Mouse (Mus musculus): ENCODE data around the gene Muc13.

GRCm38 (mm10) chr16:33776766-33777529 lies 16.9 kb upstream of the Muc13 start:
- TF ChIP-seq POLR2A (IDR thresholded peaks at IDR 0.05; ENCODE audit: borderline replicate concordance, extremely low read depth, insufficient read depth, insufficient read length, poor library complexity, severe bottlenecking) (no peak), CTCF (IDR thresholded peaks at IDR 0.05; ENCODE audit: borderline replicate concordance, extremely low read depth, insufficient read depth, insufficient read length) (no peak)
